Mouse (Mus musculus) neural tube, embryonic 13.5 days (tissue): Measurements from ENCODE around the gene Hoxc12. TPM values are rescaled to one million over a fixed set of nuclear protein-coding genes. Genes with fewer than 3 reads are reported as not detected.
A peak's percentile ranks its signal among the peaks of the same experiment; 100 is the strongest.

Experiments
- ATAC-seq: fragments of 200-750 bp; cut with Nextera tagmentation; 2 replicates; pipeline ENCODE4 v1.8.0; 2017; ENCODE audit warnings: low read depth, mild to moderate bottlenecking, moderate TSS enrichment, moderate library complexity
- H3K27ac ChIP-seq: fragments of 300-500 bp; sonication (generic); replicated peaks from 2 replicates; pipeline ENCODE4 v1.5.1; 2015; ENCODE audit warnings: moderate library complexity, mild to moderate bottlenecking, inconsistent platforms
- H3K27me3 ChIP-seq: fragments of 300-500 bp; sonication (generic); 2 replicates; pipeline ENCODE4 v1.6.1; 2015; ENCODE audit warnings: mild to moderate bottlenecking, inconsistent platforms
- H3K36me3 ChIP-seq: fragments of 300-500 bp; sonication (generic); 2 replicates; pipeline ENCODE4 v1.6.1; 2015; ENCODE audit warnings: mild to moderate bottlenecking, inconsistent platforms
- H3K4me1 ChIP-seq: fragments of 300-500 bp; sonication (generic); replicated peaks from 2 replicates; pipeline ENCODE4 v1.6.1; 2015; ENCODE audit warnings: inconsistent platforms
- H3K4me2 ChIP-seq: fragments of 300-500 bp; sonication (generic); 2 replicates; pipeline ENCODE4 v1.6.1; 2015; ENCODE audit warnings: inconsistent platforms, mild to moderate bottlenecking, moderate library complexity
- H3K4me3 ChIP-seq: fragments of 300-500 bp; sonication (generic); 2 replicates; pipeline ENCODE4 v1.5.1; 2015; ENCODE audit warnings: mild to moderate bottlenecking, inconsistent platforms
- H3K9ac ChIP-seq: fragments of 300-500 bp; sonication (generic); 2 replicates; pipeline ENCODE4 v1.6.1; 2015; ENCODE audit warnings: moderate library complexity, mild to moderate bottlenecking, inconsistent platforms
- H3K9me3 ChIP-seq: fragments of 300-500 bp; sonication (generic); 2 replicates; pipeline ENCODE4 v1.6.1; 2016; ENCODE audit warnings: inconsistent platforms
- WGBS: fragments of 180-500 bp; shearing (Covaris S2); methylation state at CpG from one replicate; pipeline ENCODE4 v1.1.7; 2015; 5-methylcytosine and 5-hydroxymethylcytosine counted together
- polyA plus RNA-seq: library from polyadenylated mRNA; unstranded; fragments of >200 nt; fragmentation: Nextera tagmentation; extraction: Ambion mirVana; gene quantifications from 2 replicates; pipeline ENCODE4 v1.2.1, GENCODE M21; 2015

Gene Hoxc12
- polyA plus RNA-seq: 7.8 and 12.0 TPM in 2 replicates

DNA sequence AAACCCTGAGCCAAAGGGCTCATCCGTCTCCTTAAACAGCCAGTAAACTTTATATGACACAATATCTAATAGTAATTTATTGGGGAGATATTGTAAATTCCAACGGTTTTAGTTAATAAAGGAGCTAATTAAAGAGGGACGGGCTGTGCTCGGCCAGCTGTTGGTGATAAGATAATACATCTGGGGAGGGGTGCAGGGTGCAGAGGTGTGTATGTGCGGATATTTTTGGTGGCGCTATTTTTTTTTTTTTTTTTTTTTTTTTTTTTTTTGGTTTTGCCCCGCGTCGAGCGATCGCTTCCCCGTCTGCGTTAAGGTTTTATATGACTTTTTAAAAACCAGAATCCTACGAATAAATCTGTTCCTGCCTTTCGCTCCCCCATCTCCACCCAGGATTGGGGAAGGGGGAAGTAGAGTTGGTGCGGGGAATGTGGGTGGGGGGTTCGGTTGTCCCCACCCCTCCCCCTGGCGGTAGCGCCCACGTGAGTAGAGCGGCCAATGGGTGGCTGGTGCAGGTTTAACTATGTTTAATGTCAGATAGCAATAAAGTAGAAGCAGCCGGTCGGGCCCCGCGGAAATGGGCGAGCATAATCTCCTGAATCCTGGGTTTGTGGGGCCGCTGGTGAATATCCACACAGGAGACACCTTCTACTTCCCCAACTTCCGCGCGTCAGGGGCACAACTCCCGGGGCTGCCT lies at the start of gene Hoxc12:
Hoxc12 (plus strand) TSS at position 479 of the 694 bp plus-strand sequence.
- Histone ChIP-seq H3K4me2 (peak within 1 kb of the TSS; percentile 22; the same call in 1 of the 2 replicates), H3K4me3 (peak within 1 kb of the TSS; percentile 31), H3K36me3 (no peaks in the 10 kb centered on the region), H3K9ac (peak within 1 kb of the TSS; percentile 47; the same call in 1 of the 2 replicates), H3K27ac (no peak within 1 kb of the TSS; the same call in 1 of the 2 replicates), H3K27me3 (peaks cover 100% of the 10 kb centered on the region), H3K9me3 (no peaks in the 10 kb centered on the region), H3K4me1 (peaks cover 9% of the 10 kb centered on the region)
- ATAC-seq: no peak
- WGBS: 1% methylated on average over 31 of the region's 31 CpGs

DNA sequence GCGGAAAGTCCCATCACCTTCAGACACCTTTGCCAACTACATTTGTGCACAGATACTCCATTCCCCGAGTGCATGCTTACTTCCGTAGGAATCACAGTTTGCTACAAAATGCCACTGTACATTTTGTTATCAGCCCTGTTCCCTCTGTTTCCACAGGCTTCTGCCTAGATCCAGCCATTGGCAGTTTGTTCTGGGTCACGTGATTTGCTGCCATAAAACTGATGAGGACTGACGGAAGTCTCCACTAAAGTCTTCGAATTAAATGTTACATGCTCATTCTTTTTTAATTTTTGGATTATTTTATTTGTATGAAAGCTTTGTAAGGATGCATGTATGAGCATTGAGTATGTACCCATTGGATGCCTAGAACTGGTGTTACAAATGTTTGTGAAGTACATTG lies 41.4 kb upstream of the Hoxc12 start:
- H3K27me3 ChIP-seq: peaks cover 31% of the 10 kb centered on the region
- no peak overlapping the region for H3K9ac ChIP-seq
- no peak overlapping the region for H3K27ac ChIP-seq
- no peaks in the 10 kb centered on the region for H3K9me3 ChIP-seq
- WGBS: 83% methylated on average over 6 of the region's 6 CpGs
- H3K4me3 ChIP-seq: no peak overlapping the region
- H3K4me1 ChIP-seq: no peaks in the 10 kb centered on the region
- no peaks in the 10 kb centered on the region for H3K36me3 ChIP-seq
- ATAC-seq: no peak
- H3K4me2 ChIP-seq: no peak overlapping the region

- no peak for ATAC-seq
- Histone ChIP-seq H3K4me3 (no peak overlapping the region), H3K4me2 (no peak overlapping the region), H3K36me3 (no peaks in the 10 kb centered on the region), H3K9me3 (no peaks in the 10 kb centered on the region), H3K4me1 (no peaks in the 10 kb centered on the region), H3K9ac (no peak overlapping the region), H3K27me3 (peaks cover 92% of the 10 kb centered on the region), H3K27ac (no peak overlapping the region)
- 61% methylated on average over 1 of the region's 1 CpGs for WGBS
Observed at GRCm38 (mm10) chr15:102904946-102905345, 31.6 kb upstream of the Hoxc12 start.

- Histone ChIP-seq H3K4me2 (no peak overlapping the region), H3K27me3 (peaks cover 97% of the 10 kb centered on the region), H3K36me3 (no peaks in the 10 kb centered on the region), H3K9ac (no peak overlapping the region), H3K4me3 (no peak overlapping the region), H3K27ac (no peak overlapping the region), H3K9me3 (no peaks in the 10 kb centered on the region), H3K4me1 (no peaks in the 10 kb centered on the region)
- ATAC-seq: no peak
- 3% methylated on average over 4 of the region's 4 CpGs for WGBS
Observed at GRCm38 (mm10) chr15:102909536-102909935, 27.0 kb upstream of the Hoxc12 start.

DNA sequence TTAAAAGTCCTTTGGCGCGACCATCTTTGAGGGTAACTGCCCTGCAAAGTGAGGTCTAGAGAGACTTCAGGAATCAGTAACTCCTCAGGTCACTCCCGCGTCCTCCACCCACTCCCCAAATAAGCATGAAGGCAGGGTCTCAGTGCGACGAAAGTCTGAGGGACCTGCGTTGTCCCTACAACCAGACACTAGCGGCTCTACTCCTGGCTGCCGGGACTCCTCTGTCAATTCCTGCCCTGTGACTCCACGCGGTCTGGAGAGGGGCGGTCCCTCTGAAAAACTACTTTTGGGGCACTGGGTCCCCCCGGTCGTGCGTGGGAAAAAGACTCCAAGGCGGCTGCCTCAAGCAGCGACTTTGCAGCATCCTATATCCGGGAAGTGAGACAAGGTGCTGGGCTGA lies 26.5 kb upstream of the Hoxc12 start:
- H3K27me3 ChIP-seq: peaks cover 97% of the 10 kb centered on the region
- no peak overlapping the region for H3K4me3 ChIP-seq
- H3K4me1 ChIP-seq: no peaks in the 10 kb centered on the region
- no peaks in the 10 kb centered on the region for H3K36me3 ChIP-seq
- no peaks in the 10 kb centered on the region for H3K9me3 ChIP-seq
- WGBS: under 1% methylated on average over 18 of the region's 18 CpGs
- H3K4me2 ChIP-seq: peak overlapping the region; percentile 2; the same call in 1 of the 2 replicates
- no peak for ATAC-seq
- H3K27ac ChIP-seq: no peak overlapping the region
- H3K9ac ChIP-seq: no peak overlapping the region

- H3K27me3 ChIP-seq: peaks cover 97% of the 10 kb centered on the region
- no peak for ATAC-seq
- under 1% methylated on average over 22 of the region's 22 CpGs for WGBS
- no peak overlapping the region for H3K27ac ChIP-seq
- no peaks in the 10 kb centered on the region for H3K4me1 ChIP-seq
- no peaks in the 10 kb centered on the region for H3K9me3 ChIP-seq
- no peak overlapping the region for H3K4me3 ChIP-seq
- H3K9ac ChIP-seq: no peak overlapping the region
- H3K36me3 ChIP-seq: no peaks in the 10 kb centered on the region
- H3K4me2 ChIP-seq: peak overlapping the region; percentile 2; the same call in 1 of the 2 replicates
Observed at GRCm38 (mm10) chr15:102910496-102911095, 26.0 kb upstream of the Hoxc12 start.

GRCm38 (mm10) chr15:102913038-102913585 lies 23.4 kb upstream of the Hoxc12 start:
- H3K4me1 ChIP-seq: no peaks in the 10 kb centered on the region
- H3K4me2 ChIP-seq: no peak overlapping the region; the same call in 1 of the 2 replicates
- H3K36me3 ChIP-seq: no peaks in the 10 kb centered on the region
- no peak overlapping the region for H3K4me3 ChIP-seq
- no peak overlapping the region for H3K27ac ChIP-seq
- H3K27me3 ChIP-seq: peaks cover 98% of the 10 kb centered on the region
- H3K9me3 ChIP-seq: no peaks in the 10 kb centered on the region
- H3K9ac ChIP-seq: no peak overlapping the region
- no peak for ATAC-seq
- 2% methylated on average over 19 of the region's 19 CpGs for WGBS

- peaks cover 98% of the 10 kb centered on the region for H3K27me3 ChIP-seq
- under 1% methylated on average over 20 of the region's 20 CpGs for WGBS
- H3K27ac ChIP-seq: no peak overlapping the region
- no peak overlapping the region for H3K4me2 ChIP-seq
- H3K4me1 ChIP-seq: peaks cover 16% of the 10 kb centered on the region
- H3K4me3 ChIP-seq: no peak overlapping the region
- no peak for ATAC-seq
- H3K9me3 ChIP-seq: no peaks in the 10 kb centered on the region
- no peaks in the 10 kb centered on the region for H3K36me3 ChIP-seq
- no peak overlapping the region for H3K9ac ChIP-seq
Observed at GRCm38 (mm10) chr15:102917972-102918572, 18.5 kb upstream of the Hoxc12 start.

GRCm38 (mm10) chr15:102918611-102919265 lies 17.8 kb upstream of the Hoxc12 start:
- no peak overlapping the region for H3K9ac ChIP-seq
- H3K4me2 ChIP-seq: no peak overlapping the region
- no peak overlapping the region; the same call in 1 of the 2 replicates for H3K4me3 ChIP-seq
- no peaks in the 10 kb centered on the region for H3K9me3 ChIP-seq
- H3K36me3 ChIP-seq: no peaks in the 10 kb centered on the region
- H3K27ac ChIP-seq: no peak overlapping the region
- H3K27me3 ChIP-seq: peaks cover 98% of the 10 kb centered on the region
- peaks cover 16% of the 10 kb centered on the region for H3K4me1 ChIP-seq
- 2% methylated on average over 7 of the region's 7 CpGs for WGBS
- no peak for ATAC-seq

GRCm38 (mm10) chr15:102919336-102920180 lies 17.0 kb upstream of the Hoxc12 start:
- Histone ChIP-seq H3K4me3 (peak overlapping the region; percentile 17; the same call in 1 of the 2 replicates), H3K27me3 (peaks cover 98% of the 10 kb centered on the region), H3K9me3 (no peaks in the 10 kb centered on the region), H3K4me1 (peaks cover 16% of the 10 kb centered on the region), H3K9ac (no peak overlapping the region), H3K4me2 (peak overlapping the region; percentile 39; the same call in 1 of the 2 replicates), H3K36me3 (no peaks in the 10 kb centered on the region), H3K27ac (no peak overlapping the region)
- no peak for ATAC-seq
- WGBS: 2% methylated on average over 12 of the region's 12 CpGs

- ATAC-seq: peak; percentile 79
- Histone ChIP-seq H3K36me3 (no peaks in the 10 kb centered on the region), H3K4me1 (peaks cover 16% of the 10 kb centered on the region), H3K9ac (no peak overlapping the region), H3K9me3 (no peaks in the 10 kb centered on the region), H3K27me3 (peaks cover 97% of the 10 kb centered on the region), H3K27ac (no peak overlapping the region), H3K4me2 (peak overlapping the region; percentile 39), H3K4me3 (peak overlapping the region; percentile 29; the same call in 1 of the 2 replicates)
- WGBS: 1% methylated on average over 20 of the region's 20 CpGs
Observed at GRCm38 (mm10) chr15:102920619-102921018, 15.9 kb upstream of the Hoxc12 start.
